Mouse (Mus musculus) lung, adult 2 months (tissue): ENCODE measurements around the gene Cwc27. TPM values are rescaled to one million over a fixed set of nuclear protein-coding genes. Genes with fewer than 3 reads are reported as not detected.

Source experiments
- DNase-seq: peaks from one replicate; pipeline ENCODE4 v3.0.0; 2022
- H3K4me1 ChIP-seq: fragments of 200-500 bp; 2 replicates; pipeline ENCODE4 v1.6.1; 2011; ENCODE audit warnings: low read length; ENCODE audit not compliant: control insufficient read depth, insufficient read depth
- H3K4me3 ChIP-seq: fragments of 200-500 bp; replicated peaks from 2 replicates; pipeline ENCODE3; 2011; ENCODE audit warnings: low read depth, mild to moderate bottlenecking, control low read depth, low read length; ENCODE audit errors: extremely low read depth
- CTCF ChIP-seq: fragments of 200-500 bp; IDR thresholded peaks from 2 replicates; pipeline ENCODE4 v1.5.1; 2011; ENCODE audit warnings: mild to moderate bottlenecking, low read length, control low read depth; ENCODE audit not compliant: insufficient read depth
- POLR2A ChIP-seq: fragments of 200-500 bp; IDR thresholded peaks from 2 replicates; pipeline ENCODE4 v1.6.1; 2011; ENCODE audit warnings: low read depth, mild to moderate bottlenecking, control low read depth, low read length, borderline replicate concordance; ENCODE audit errors: extremely low read depth
- WGBS: fragments of 180-500 bp; shearing (Covaris S2); methylation state at CpG from one replicate; pipeline ENCODE4 v1.1.7; 2018; 5-methylcytosine and 5-hydroxymethylcytosine counted together
- polyA plus RNA-seq: library from polyadenylated mRNA; depleted of rRNA; stranded (reverse); fragments of >200 nt; gene quantifications from 2 replicates; pipeline ENCODE4 v1.2.3, GENCODE M21; 2012; rRNA removed

The Cwc27 gene
- polyA plus RNA-seq, result 1.6 and 2.4 TPM in 2 replicates

GRCm38 (mm10) chr13:104816635-104817571, at the start of gene Cwc27:
Cwc27 (minus strand) TSS chr13:104817142.
- WGBS, result under 1% methylated on average over 50 of the region's 50 CpGs
- H3K4me3 ChIP-seq, result peak within 1 kb of the TSS; percentile 97

GRCm38 (mm10) chr13:104866726-104867125, 49.8 kb upstream of the Cwc27 start:
- H3K4me1 ChIP-seq, result no peaks in the 10 kb centered on the region; the same call in 1 of the 2 replicates
- DNase-seq, result no peak
- TF ChIP-seq POLR2A (no peak), CTCF (no peak)
- H3K4me3 ChIP-seq, result no peak overlapping the region
- 76% methylated on average over 5 of the region's 5 CpGs for WGBS

More at GRCm38 (mm10) chr13:104816635-104817571, at the start of gene Cwc27:
- TF ChIP-seq POLR2A (peak; percentile 51; the same call in 1 of the 2 replicates), CTCF (0 out of 2 replicates have a peak, but pooled peaks have one; percentile 7)
- peak; percentile 87 for DNase-seq
- 0 out of 2 replicates have a peak, but pooled peaks cover 2% of the 10 kb centered on the region for H3K4me1 ChIP-seq

- H3K4me3 ChIP-seq, result peak within 1 kb of the TSS; percentile 2
- no peaks in the 10 kb centered on the region; the same call in 1 of the 2 replicates for H3K4me1 ChIP-seq
- WGBS, result 4% methylated on average over 38 of the region's 38 CpGs
- TF ChIP-seq CTCF (no peak), POLR2A (no peak)
- no peak for DNase-seq
Observed at GRCm38 (mm10) chr13:104863127-104863979, 46.4 kb upstream of the Cwc27 start, which contains the start of gene Shisal2b. Shisal2b (minus strand) TSS chr13:104863893.

- no peaks in the 10 kb centered on the region for H3K4me1 ChIP-seq
- TF ChIP-seq POLR2A, result no peak
- no peak for TF ChIP-seq CTCF
- no peak overlapping the region for H3K4me3 ChIP-seq
- 75% methylated on average over 2 of the region's 2 CpGs for WGBS
- DNase-seq, result no peak
Observed at GRCm38 (mm10) chr13:104853645-104854044, 36.7 kb upstream of the Cwc27 start.

- Histone ChIP-seq H3K4me1 (no peaks in the 10 kb centered on the region), H3K4me3 (no peak overlapping the region)
- WGBS, result 83% methylated on average over 13 of the region's 13 CpGs
- TF ChIP-seq POLR2A (no peak), CTCF (no peak)
- DNase-seq, result no peak
Observed at GRCm38 (mm10) chr13:104843295-104844089, 26.6 kb upstream of the Cwc27 start.

- Histone ChIP-seq H3K4me3 (no peak overlapping the region), H3K4me1 (no peaks in the 10 kb centered on the region)
- 54% methylated on average over 4 of the region's 4 CpGs for WGBS
- no peak for TF ChIP-seq POLR2A
- no peak for TF ChIP-seq CTCF
- DNase-seq, result no peak
Observed at GRCm38 (mm10) chr13:104841937-104842336, 25.0 kb upstream of the Cwc27 start.

GRCm38 (mm10) chr13:104837628-104838027, 20.7 kb upstream of the Cwc27 start:
- 74% methylated on average over 7 of the region's 7 CpGs for WGBS
- Histone ChIP-seq H3K4me3 (no peak overlapping the region), H3K4me1 (no peaks in the 10 kb centered on the region)

GRCm38 (mm10) chr13:104832811-104833210, 15.9 kb upstream of the Cwc27 start:
- no peak for DNase-seq
- no peak overlapping the region for H3K4me3 ChIP-seq
- TF ChIP-seq POLR2A (no peak), CTCF (no peak)
- H3K4me1 ChIP-seq, result no peaks in the 10 kb centered on the region
- 93% methylated on average over 13 of the region's 13 CpGs for WGBS

More at GRCm38 (mm10) chr13:104837628-104838027, 20.7 kb upstream of the Cwc27 start:
- DNase-seq, result no peak
- no peak for TF ChIP-seq CTCF
- no peak for TF ChIP-seq POLR2A
